Mouse (Mus musculus) gonadal fat pad, adult 2 months (tissue): Measurements from ENCODE around the gene Stxbp6. TPM values are rescaled to one million over a fixed set of nuclear protein-coding genes. Genes with fewer than 3 reads are reported as not detected.
"Not testable (repeated sequence)": the region's sequence is repeated elsewhere in the genome, so short reads cannot be mapped to it uniquely, and the experiment has no call there.

Experiments used
- DNase-seq: peaks from one replicate; pipeline ENCODE4 v3.0.0-alpha.2; 2012; ENCODE audit warnings: low read depth
- polyA plus RNA-seq: library from polyadenylated mRNA; depleted of rRNA; stranded (reverse); fragments of >200 nt; gene quantifications from 2 replicates; pipeline ENCODE4 v1.2.3, GENCODE M21; 2012

The Stxbp6 gene
- polyA plus RNA-seq, 1 experiment: 4.9 TPM

GRCm38 (mm10) chr12:45056372-45056771, 18.1 kb downstream of the Stxbp6 start:
- DNase-seq: no peak

- DNase-seq: no peak
Measured at GRCm38 (mm10) chr12:45053319-45053718, 21.2 kb downstream of the Stxbp6 start.

GRCm38 (mm10) chr12:45052860-45053259, 21.6 kb downstream of the Stxbp6 start:
- DNase-seq: no peak

GRCm38 (mm10) chr12:45049894-45050293, 24.6 kb downstream of the Stxbp6 start:
- no peak for DNase-seq

DNA sequence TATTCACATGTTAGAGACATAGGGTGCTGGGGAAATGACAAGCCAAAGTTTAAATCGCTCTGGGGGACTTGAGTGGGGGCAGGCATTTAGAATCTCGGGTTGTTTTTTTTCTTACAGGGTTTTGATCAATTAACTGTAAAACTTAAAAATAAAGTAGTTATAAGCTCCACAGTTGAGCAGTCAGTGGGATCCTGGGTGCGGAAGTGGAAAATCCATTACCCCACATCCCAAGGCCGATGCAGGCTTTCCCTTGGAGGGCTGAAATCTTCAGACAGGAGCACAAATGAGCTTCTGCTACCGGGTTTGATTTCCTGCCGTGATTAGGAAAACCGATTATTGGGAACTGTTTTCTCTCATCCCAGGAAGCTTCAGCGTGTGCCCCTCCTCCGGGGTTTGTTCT, 26.8 kb downstream of the Stxbp6 start:
- DNase-seq: not testable (repeated sequence)

GRCm38 (mm10) chr12:45047172-45047571, 27.3 kb downstream of the Stxbp6 start:
- no peak for DNase-seq

DNA sequence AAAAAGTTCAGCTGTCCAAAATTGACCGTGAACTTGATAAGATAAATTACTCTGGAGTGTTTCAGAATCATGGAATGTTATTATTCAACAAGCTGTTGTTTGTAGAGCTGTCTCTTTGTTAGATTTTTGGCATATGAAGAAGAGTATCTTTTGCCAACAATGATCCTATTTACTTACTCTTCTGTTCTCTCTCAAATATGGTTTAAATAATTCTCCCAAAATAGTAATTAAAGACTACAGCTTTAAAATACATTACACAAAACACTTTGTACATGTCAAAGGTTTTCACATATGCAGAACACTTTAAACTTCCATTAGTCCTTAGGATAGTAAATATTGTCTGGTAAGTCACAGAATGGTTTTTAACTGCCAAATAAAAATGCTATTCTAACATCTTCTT, 29.9 kb downstream of the Stxbp6 start:
- DNase-seq: no peak

- no peak for DNase-seq
Measured at GRCm38 (mm10) chr12:45042591-45043091, 31.9 kb downstream of the Stxbp6 start.

- DNase-seq: no peak
Measured at GRCm38 (mm10) chr12:45037496-45037895, 37.0 kb downstream of the Stxbp6 start.

GRCm38 (mm10) chr12:45037091-45037490, 37.4 kb downstream of the Stxbp6 start:
- no peak for DNase-seq

GRCm38 (mm10) chr12:45030681-45031080, 43.8 kb downstream of the Stxbp6 start:
- DNase-seq: no peak

- DNase-seq: no peak
Measured at GRCm38 (mm10) chr12:45026347-45026746, 48.2 kb downstream of the Stxbp6 start.

GRCm38 (mm10) chr12:45020018-45020417, 54.5 kb downstream of the Stxbp6 start:
- no peak for DNase-seq

GRCm38 (mm10) chr12:45019059-45019822, 55.3 kb downstream of the Stxbp6 start:
- DNase-seq: no peak

DNA sequence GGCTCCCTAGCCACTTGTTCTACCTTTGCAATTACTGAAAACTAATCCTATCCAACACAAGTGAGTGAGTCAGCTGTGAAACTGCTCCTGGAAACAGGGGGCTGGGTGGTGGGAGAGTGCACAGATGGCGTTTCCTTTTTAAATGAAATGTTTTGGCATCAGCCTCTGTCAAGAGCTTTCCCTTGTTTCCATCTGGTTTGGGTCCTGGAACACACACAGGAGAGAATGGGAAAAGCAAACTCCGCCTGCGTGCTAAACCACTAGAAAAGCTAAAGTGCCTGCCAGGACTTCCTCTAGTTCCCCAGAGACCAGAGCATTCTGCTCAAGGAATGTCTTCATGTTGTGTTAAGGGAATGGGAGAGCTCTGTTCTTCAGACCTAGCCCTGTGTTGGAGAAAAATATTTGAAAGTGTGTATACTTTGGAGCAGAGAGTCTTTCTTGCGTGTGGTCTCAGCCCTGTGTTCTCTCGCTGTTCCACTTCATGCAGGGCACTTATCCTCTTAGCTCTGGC, 61.2 kb downstream of the Stxbp6 start:
- DNase-seq: no peak

- no peak for DNase-seq
Measured at GRCm38 (mm10) chr12:45011436-45012089, 62.9 kb downstream of the Stxbp6 start.

GRCm38 (mm10) chr12:45011006-45011405, 63.5 kb downstream of the Stxbp6 start:
- no peak for DNase-seq

- no peak for DNase-seq
Measured at GRCm38 (mm10) chr12:45009984-45010611, 64.4 kb downstream of the Stxbp6 start.

- DNase-seq: no peak
Measured at GRCm38 (mm10) chr12:45006569-45006968, 67.9 kb downstream of the Stxbp6 start.

GRCm38 (mm10) chr12:45006049-45006448, 68.5 kb downstream of the Stxbp6 start:
- DNase-seq: no peak

DNA sequence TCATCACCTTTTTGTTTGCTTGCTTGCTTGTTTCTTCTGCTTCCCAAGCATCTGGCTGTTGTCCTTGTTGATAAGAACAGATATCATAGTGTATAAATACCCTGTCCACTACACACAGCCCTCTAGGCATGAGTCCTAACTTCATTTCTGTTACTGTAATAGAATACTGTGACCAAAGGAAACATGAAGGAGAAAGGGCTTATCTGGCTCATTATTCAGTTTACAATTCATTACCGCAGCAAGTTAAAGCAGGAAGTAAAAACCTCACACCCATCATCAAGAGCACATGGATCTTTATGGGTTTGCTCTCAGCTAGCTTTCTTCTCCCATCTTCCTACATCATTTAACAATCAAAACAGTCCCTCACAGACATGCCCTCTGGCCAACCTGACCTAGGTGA, 72.5 kb downstream of the Stxbp6 start:
- DNase-seq: no peak

DNA sequence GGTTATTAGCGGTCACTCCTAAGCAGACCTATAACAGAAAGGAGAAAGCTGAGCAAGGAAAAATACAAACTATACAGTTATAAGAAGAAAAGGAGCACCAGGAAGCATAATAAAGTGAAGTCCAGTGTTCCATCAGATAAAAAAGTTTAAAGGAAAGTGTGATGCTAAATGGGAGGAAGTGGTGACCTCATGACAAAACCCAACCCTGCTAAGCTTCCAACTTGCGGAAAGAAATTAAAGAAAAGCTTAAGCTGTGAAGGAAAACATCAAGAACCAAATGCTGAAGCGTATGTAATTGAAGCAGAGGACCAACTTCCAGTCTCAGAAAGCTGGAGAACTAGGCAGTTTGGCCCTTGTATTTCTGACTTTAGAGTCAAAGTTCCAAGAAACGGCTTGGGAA, 77.1 kb downstream of the Stxbp6 start:
- DNase-seq: no peak
